Mouse (Mus musculus): ENCODE data around the gene Sema7a.
A peak's percentile ranks its signal among the peaks of the same experiment; 100 is the strongest.

Gene Sema7a

DNA sequence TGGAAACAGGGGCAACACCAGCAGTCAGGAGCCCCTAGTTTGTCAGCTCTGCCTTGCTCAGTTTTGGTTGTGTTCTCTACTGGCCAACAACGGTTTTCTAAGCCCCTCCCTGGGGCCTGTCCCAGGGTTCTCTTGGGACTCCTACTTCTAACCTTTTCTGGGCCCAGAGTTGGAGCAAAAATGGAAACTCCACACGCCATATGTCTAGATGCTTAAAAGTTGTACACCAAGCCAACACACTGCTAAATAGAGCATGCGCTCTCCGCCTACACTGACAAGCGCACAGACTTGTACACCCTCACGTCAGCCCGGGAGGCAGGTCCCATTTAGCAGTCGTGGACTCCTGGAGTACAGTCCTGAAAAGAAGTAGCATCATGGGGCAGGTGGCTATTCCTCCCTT, 45.4 kb downstream of the Sema7a start:
- DNase-seq, result no peak

DNA sequence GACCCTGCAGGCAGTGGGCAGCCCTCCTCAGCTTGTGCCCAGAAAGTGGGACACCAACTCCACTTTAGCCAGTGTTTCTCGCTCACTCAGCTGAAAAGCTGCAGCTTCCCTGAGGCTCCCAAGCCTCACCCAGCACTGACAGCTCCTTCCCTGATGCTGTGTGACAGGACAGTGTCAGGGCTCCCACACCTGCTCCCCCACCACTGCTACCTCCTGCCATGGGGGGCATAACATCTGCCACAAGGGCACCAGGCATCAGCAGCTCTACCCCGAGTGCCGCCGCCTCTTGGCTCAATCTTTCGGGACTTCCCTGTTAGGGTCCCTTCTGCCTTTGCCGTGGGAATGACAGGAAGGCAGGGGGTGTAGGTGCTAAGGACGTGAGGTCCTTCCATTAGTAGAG, 46.4 kb downstream of the Sema7a start:
- no peak for DNase-seq

DNA sequence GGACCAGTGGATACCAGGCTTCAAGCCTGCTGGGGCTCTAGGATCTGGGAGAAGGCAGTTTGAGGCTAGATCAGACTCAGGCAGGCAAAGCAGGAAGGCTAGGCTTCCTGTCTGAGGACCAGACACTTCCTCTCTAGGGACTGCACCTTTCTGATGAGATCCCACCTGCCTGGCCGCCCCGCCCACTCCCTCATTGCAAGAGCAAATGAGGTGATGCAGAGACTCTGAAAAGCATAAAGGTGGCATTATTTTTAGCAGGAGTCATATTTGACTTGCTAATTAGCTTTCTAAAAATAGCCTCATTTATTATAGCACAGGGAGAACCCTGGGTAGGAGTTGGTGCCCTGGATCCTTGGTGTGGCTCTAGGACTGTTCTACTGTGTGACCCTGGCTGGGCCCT, 48.2 kb downstream of the Sema7a start:
- DNase-seq, result no peak

DNA sequence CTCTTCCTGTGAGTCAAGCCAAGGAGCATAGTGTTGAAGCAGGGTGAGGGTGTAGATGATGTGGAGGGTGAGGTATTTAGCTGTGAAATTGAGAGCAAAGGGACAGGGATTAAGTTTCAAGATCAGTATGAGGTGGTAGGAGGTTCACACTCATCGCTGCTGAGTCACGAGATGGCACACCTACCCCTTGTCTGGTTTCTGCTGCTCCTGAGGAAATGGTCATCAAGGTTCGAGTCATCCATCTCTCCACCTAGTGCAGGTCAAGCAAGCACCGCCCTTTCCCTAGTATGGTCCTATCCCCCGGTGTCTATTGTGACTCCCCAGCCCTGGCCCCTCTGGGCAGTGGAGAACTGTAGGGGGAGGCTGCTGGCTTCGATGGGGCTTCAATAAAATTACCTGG, 49.4 kb downstream of the Sema7a start:
- DNase-seq, result no peak

DNA sequence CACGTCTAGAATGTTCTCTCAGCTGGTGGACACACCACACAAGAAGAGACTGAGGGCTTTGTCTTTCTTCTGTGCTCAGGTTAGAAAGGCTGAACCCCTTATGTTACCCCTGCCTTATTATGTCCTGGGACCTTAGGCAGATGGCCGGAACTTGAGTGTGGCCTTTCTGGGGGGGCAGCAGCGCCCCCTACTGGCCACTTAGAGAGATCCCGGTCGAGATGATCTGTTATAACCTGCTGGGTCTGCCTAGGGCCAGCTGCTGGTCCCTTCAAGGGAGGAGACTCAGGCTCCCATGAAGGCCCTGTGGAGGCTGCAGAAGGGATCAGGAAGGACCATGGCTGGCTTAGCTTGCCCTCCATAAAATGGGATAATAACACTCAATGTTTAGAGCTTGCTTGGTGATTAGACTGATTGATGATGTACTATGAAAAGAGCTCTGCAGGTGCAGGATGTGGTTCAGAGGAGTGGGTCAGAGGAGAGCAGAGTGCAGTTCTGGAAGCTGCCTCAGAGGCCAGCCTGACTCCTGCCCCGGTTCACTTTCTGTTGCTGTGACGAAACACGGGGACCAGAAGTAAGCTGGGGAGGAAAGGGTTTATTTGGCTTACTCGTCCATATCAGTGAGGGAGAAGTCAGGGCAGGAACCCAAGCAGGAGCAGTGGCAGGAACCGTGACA, 50.7 kb downstream of the Sema7a start:
- DNase-seq, result peak; percentile 37

DNA sequence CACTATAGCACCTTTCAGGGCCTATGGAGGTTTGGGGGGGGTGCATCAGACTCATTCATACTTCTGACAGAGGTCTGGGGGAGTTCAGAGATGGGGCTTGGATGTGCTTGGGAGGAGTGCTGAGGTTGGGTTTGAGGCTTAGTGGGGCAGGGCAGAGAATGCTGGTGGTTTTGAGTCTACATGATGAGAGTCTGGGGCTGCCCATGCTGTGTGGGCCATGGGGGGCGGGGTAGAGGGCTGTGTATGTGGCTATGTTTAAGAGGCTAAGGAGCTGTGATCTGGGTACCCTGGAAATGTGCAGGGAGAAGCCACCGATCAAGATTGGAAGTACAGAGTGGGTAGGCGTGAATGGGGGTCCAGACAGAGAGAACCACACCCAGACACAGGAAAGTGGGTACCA, 52.1 kb downstream of the Sema7a start:
- no peak for DNase-seq

DNA sequence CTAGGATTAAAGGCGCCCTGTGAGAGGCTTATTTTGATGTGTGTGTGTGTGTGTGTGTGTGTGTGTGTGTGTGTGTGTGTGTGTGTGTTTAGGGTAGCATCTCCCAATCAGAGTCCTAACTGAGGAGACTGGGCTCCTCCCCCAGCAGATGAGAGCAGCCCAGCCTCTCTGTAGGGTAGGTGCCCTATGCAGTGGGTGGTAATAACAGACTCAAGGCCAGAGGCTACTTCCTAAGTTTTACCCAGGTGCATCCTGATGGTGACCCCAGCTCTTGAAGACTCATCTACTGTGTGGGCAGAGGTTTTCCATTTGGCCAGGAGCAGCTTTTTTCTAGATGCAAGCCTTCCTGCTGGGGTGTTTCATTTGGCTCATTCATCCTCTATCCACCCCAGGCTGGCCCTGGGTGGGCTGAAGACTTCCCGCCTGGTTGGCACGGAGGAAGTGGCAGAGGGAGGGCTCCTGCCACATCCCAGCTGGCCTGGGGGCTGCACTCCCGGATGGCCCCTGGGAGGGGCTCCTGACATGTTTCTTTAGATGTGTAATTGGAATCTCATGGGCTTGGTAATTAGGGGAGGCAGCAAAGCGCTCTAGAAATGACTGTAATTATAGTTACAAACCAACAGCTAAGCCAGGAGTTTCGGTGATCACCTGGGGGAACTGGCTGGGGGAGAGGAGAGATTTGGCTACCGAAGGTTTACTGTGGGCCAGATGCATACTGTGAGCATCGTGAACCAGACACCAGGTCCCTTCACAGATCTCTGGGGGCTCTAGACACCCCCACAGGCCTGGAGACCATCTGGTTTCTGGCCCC, 53.1 kb downstream of the Sema7a start:
- DNase-seq, result no peak

DNA sequence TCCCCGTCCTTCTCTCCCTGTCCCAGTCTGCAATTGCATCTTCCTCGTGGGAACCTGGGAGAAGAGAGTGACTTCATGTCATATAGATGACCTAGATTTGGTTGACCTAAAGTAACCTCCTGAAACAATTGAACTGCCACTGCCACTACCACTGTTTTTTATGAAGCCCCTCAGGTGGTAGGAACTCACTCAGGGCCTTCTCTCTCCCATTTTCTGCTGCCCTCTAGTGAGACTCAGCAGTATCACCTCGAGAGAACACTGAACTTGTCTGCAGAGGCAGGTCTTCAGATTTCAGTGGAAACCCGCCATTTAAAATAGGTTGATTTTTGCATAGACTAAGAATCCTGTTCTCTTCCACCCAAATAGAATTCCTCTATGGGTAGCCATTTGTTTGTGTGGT, 55.4 kb downstream of the Sema7a start:
- no peak for DNase-seq

DNA sequence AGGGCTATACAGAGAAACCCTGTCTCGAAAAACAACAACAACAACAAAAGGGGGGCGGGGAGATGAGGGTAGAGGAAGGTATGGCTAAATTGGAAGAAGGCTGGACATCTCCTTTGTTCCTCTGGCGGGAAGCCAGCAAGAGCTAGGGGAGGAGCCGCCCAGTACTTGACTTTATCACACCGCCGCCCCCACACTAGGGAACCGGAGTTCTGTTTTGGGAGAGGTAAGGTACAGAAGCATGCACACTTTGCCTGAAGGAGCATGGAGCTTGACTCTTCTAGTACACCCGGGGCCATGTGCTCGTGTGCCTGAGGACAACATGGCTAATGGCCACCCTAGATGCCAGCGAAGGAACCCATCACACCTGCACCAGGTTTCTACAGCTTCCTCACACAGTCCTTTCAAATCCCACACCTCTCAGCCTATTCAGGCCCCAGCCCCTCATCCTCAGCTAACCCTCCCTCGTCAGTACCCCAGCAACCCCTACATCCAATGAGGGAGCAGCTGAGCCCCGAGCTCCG, 57.7 kb downstream of the Sema7a start:
- no peak for DNase-seq

DNA sequence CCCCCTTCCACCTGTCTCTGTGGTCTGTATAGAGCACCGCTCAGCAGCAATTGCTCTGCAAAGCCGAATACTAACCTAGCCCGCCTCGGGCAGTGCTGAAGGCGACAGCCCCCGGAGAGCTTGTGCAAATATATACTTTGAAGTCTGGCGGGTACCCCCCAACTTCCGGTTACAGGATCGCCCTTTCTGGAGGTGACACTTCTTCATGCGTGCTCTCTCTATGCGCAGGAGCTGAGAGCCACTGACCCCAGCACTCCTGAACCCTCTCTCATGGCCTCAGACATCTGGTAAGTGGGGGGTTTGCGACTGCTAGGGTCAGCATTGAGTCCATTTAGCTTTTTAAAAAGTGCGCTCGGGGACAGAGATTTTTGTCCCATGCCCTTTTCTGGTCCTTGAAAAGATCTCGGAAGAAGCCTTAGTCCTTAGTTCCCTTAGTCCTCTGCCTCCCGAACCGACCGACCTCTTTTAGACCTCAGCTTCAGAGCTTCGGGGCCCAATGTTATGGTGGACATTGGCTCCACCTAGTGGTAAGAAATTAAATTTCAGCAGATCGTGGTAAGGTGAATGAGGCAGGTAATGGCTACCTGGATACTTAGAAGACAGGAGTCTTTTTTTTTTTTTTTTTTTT, 58.2 kb downstream of the Sema7a start:
- DNase-seq, result peak; percentile 79

DNA sequence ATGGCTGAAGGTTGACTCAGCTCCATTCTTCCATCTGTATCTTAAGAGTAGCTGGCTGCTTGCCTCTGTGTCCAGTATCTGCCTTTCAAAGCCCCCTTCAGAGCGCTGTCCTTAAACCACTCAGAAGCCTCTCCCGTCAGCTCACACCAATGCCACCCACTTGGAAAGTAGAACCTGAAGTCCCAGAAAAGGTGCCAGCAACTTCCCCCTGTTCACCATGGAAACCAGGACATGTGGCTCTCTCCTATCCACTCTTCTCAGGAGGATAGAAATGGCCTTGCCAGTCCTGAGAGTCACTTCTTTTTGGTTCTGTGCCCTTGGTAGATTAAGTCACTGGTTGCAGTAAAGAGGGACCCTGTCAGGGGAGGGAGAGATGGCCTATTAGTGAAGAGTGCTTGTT, 58.8 kb downstream of the Sema7a start:
- DNase-seq, result no peak

DNA sequence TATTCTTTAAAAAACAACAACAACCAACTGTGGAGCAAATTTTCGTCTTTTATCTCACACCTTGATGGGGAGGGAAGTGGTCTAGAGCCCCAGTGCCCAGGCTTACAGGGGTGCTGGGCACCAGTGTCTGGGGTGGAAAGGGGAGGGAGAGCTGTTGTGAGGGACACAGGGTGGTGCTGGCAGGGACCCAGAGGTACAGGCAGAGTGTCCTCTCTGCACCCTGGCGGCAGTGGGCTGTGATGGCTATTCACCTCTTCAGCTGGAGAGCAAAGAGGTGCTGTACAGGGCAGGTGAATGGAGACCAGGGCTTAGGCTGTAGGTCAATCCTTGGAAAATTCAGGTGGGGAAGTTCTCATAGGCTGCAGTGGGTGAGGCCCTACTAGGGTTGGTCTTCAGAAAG, 59.8 kb downstream of the Sema7a start:
- DNase-seq, result no peak

DNA sequence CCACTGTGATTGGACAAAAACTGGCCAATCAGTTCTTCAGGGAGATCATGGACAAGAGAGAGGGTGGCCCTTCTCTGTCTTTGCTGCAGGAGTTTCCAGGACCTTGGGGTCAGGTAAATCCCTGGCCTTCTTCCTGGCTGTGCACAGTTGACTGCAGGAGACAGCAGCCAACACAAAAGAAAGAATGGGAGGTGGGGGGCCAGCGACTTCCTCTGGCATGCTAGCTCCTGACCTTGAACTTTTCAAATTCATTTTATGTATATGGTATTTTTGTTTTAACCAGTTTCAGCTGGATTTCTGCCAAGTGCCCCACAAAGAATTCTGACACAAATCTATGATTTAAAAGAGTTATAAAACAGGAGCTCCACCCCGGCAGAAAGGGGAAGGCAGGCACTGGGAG, 63.4 kb downstream of the Sema7a start:
- no peak for DNase-seq

DNA sequence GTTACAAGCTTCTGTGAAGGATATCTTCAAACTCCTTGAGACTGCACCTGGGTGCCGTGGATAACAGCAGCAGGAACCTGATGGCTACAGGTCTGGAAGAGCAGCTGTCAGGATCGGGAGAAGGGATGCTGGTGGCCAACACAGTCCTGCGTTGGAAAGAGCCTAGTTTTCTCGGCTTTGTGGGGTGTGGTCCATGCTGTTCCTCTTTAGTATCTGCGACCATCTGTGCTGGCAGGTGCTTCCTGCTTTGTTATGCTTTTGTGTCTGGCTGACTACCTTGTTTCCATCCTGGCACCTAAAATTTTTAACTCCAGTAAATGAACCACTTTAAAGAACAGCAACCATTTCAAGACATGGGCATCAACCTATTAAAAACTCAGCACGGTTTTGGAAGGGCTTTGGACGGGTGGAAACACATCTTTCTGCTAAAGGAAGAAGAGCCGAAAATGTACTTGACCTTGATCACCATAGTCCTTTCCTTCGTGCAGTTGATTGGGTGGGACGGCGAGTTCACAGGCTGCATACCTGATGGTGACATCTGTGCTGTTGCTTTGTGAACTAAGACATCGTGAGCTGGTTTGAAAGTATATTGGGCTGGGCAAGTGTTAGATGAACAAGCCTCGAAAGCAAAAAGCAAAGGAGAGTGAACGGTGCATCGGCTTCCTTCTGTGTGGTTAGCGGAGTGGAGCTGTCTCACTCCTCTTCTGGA, 66.0 kb downstream of the Sema7a start, which contains the start of gene Cyp11a1:
TSS of gene Cyp11a1 (plus strand) at position 659 of the 709 bp plus-strand sequence.
- DNase-seq, result no peak

DNA sequence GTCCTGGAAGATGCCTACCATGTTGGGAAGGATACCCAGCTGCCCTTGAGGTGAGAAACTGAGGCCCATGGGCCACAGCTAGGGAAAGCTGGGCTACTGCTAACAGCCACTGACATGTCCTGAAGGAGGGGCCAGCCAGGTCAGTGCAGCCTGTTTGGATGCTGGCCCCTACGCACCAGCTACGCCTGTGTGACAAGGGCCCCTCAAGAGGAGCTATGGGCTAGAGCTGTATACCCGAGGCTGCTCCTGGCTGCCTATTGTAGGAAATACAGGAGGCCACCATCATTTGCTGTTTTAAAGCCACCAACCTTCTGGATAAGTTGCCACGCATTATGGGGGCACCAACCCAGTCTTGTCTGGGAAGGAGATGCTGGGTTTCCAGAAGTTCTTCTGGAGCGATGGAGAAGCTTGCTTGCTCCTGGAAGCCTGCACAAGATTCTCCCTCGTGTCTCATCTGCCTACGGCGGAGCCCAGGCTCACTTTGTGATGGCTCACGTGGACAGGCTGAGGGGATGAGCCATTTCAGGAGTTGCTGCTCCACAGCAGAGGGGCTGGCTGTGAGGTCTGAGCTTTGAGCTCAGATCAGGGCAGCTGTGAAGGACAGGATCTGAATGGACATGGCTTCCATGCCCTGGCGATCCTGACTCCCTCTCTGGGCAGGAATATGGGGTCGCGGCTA, 68.6 kb downstream of the Sema7a start:
- DNase-seq, result no peak

DNA sequence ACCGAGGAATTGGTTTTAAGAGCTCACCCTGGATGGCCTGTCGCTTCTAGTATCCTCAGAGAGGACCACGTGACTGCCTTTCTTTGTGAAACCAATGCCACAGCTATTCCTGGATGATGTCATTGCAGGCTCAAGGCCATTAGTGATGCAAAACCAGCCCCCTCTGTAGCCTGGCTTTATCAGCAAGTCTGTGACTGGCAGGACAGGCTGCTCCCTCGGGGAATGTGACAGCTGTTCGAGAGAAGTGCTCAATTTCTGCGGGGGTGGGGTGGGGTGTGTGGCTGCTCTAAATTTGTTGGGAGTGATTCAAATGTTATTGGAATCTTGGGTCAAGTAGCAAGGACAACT, 69.1 kb downstream of the Sema7a start:
- DNase-seq, result no peak

DNA sequence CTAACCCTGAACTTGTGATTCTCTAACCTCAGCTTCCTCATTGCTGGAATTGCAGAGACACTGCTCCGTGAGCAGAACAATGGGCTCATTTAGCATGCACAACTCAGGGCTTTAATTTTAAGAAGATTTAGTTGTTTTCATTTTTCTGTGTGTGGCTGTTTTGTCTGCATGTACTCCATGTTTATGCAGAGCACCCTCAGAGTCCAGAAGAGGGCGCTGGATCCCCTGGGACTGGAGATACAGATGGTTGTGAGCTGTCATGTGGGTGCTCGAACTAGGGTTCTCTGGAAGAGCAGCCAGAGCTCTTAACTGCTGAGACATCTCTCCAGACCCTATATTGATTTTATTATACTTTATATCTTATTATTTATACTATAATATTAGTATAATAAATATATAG, 69.7 kb downstream of the Sema7a start:
- no peak for DNase-seq

DNA sequence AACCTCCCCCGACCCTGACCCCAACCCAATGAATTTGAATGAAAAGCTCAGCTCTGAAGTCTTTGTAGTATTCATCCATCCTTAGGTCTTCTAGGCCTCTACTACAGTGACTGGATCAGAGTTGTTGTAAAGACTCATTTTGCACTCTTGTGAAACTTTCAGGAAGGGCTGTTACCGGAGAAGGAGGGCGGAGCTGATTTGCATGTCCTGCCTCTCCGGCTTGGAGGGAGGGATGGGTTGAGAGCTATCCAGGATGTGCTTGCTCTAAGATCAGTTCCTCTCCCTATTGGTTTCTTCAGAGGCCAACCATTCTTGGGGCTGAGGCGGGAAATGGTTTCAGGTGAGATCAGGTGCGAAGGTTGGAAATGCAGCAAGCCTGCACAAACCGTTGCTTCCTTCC, 71.1 kb downstream of the Sema7a start:
- no peak for DNase-seq

DNA sequence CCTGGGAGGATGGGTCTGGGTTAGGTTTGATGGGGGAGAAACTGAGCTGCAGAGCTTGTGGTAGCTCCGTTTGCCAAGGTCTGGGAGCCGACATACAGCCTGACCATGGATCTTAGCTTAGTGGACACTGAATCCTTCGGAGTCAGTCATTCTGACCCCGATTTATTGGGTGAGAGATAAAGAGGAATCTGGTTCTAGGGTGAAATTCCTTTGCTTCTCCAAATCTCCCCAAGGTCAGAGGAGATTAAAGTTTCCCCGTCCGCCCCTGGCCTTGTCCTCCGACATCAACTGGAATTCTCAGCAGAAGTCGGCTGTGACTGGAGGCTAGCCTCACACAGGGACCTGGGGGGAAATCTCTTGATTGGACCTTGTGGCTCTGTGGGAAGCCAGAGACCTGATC, 71.6 kb downstream of the Sema7a start:
- DNase-seq, result no peak

All from kidney, adult 9 months (tissue).